Comparison of ENCODE assay signal across 7 mouse cellular contexts in the genomic region with DNA sequence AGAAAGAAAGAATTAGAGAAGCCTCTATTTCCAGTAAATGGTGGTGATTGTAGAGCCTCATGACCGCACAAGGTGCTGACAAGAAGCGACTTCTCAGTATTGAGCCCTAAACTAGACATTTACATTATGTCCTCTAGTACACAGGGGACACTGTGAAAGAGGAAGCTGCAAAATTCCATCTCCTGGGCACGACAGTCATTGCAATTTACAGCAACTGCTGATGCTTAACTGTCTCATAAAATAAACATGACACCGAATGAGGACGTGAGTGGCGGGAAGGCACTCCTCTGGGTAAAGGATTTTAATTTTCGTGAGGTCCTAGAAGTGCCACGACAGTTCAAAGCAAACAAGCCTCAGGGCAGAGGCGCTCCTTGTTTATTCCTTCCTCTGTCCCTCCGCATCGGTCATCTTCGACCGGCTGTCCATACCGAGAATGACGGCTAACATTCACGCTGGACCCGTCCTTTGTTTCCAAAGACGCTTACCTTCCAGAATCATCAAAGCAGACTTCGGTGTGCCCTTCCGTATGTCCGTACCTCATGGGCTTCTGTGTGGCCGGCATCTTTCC. TPM values are rescaled to one million over a fixed set of nuclear protein-coding genes. Genes with fewer than 3 reads are reported as not detected.
DNase-seq lines count a peak whose midpoint lies in the region; ATAC-seq and TF ChIP-seq lines count a peak whose summit lies in the region.

No protein-coding gene starts in this region.

- TF ChIP-seq CTCF in thymus, adult 2 months (IDR thresholded peaks at IDR 0.05; ENCODE audit: borderline replicate concordance, control insufficient read depth, extremely low read depth, insufficient read depth, low read length, poor library complexity) = no peak
- no peak for TF ChIP-seq CTCF in cortical plate, adult 2 months (IDR thresholded peaks at IDR 0.05; ENCODE audit: extremely low read depth, insufficient read depth, low read length)

- H3K4me2 ChIP-seq in hindbrain, embryonic 12.5 days (replicated peaks) = peak overlapping the region; percentile 65

- no peak for DNase-seq in thymus, adult 2 months
- no peak for DNase-seq in thymus, adult 18-20 months
- peak; percentile 10 for DNase-seq in lung, postnatal 36 days
- peak; percentile 33 for DNase-seq in thymus, postnatal 25 days
- no peak for DNase-seq in ovary, postnatal 36 days (ENCODE audit: low spot score)

- WGBS in thymus, adult 2 months = under 1% methylated on average over 22 of the region's 22 CpGs
- WGBS in hindbrain, embryonic 12.5 days = 3% methylated on average over 22 of the region's 22 CpGs

- H3K27me3 ChIP-seq in thymus, adult 2 months (ENCODE audit: control insufficient read depth, insufficient read depth, low read length) = no peaks in the 10 kb centered on the region
- no peaks in the 10 kb centered on the region for H3K27me3 ChIP-seq in hindbrain, embryonic 12.5 days

- no peaks in the 10 kb centered on the region for H3K9me3 ChIP-seq in hindbrain, embryonic 12.5 days (replicated peaks)

- ATAC-seq in hindbrain, embryonic 12.5 days (ENCODE audit: low FRiP score) = peak; percentile 7

- TF ChIP-seq POLR2A in thymus, adult 2 months (IDR thresholded peaks at IDR 0.05; ENCODE audit: control insufficient read depth, extremely low read depth, insufficient read depth, low read length, poor library complexity) = no peak
- TF ChIP-seq POLR2A in cortical plate, adult 2 months (IDR thresholded peaks at IDR 0.05; ENCODE audit: extremely low read depth, insufficient read depth, low read length) = no peak

- H3K4me3 ChIP-seq in thymus, adult 2 months (ENCODE audit: control insufficient read depth, insufficient read depth, low read length) = peak overlapping the region; percentile 95
- peak overlapping the region; percentile 72 for H3K4me3 ChIP-seq in cortical plate, adult 2 months (ENCODE audit: insufficient read depth, low read length)
- peak overlapping the region; percentile 86 for H3K4me3 ChIP-seq in hindbrain, embryonic 12.5 days

- peak overlapping the region; percentile 90 for H3K9ac ChIP-seq in hindbrain, embryonic 12.5 days

- H3K4me1 ChIP-seq in thymus, adult 2 months (replicated peaks; ENCODE audit: control insufficient read depth, insufficient read depth, low read length) = peaks cover 3% of the 10 kb centered on the region
- H3K4me1 ChIP-seq in cortical plate, adult 2 months (ENCODE audit: control insufficient read depth, insufficient read depth, low read length) = peaks cover 2% of the 10 kb centered on the region; the same call in 1 of the 2 replicates
- H3K4me1 ChIP-seq in hindbrain, embryonic 12.5 days = peaks cover 12% of the 10 kb centered on the region

- peaks cover 8% of the 10 kb centered on the region; the same call in 1 of the 2 replicates for H3K36me3 ChIP-seq in thymus, adult 2 months (ENCODE audit: control insufficient read depth, insufficient read depth, low read length)
- peaks cover 14% of the 10 kb centered on the region; the same call in 1 of the 2 replicates for H3K36me3 ChIP-seq in hindbrain, embryonic 12.5 days

- peak overlapping the region; percentile 36; the same call in 1 of the 2 replicates for H3K27ac ChIP-seq in thymus, adult 2 months (ENCODE audit: control insufficient read depth, insufficient read depth, low read length)
- no peak overlapping the region for H3K27ac ChIP-seq in cortical plate, adult 2 months (ENCODE audit: insufficient read depth, low read length)
- peak overlapping the region; percentile 97 for H3K27ac ChIP-seq in hindbrain, embryonic 12.5 days

RNA-seq across cellular contexts. Expression of gene Wdhd1, which starts 0.5 kb away (rescaled TPM):
- 7.7 and 9.9 TPM in 2 replicates for polyA plus RNA-seq in thymus, adult 2 months (2012; rRNA removed)
- 5.3 and 6.2 TPM in 2 replicates for polyA plus RNA-seq in cortical plate, adult 2 months (2012; rRNA removed)
- polyA plus RNA-seq in hindbrain, embryonic 12.5 days (2016; fragmentation: Nextera tagmentation; extraction: Ambion mirVana) = 33.9 and 34.5 TPM in 2 replicates

RNA-seq across cellular contexts. Expression of gene Socs4, which starts 0.6 kb away (rescaled TPM):
- 6.7 and 7.4 TPM in 2 replicates for polyA plus RNA-seq in thymus, adult 2 months (2012; rRNA removed)
- 4.8 and 5.1 TPM in 2 replicates for polyA plus RNA-seq in cortical plate, adult 2 months (2012; rRNA removed)
- polyA plus RNA-seq in hindbrain, embryonic 12.5 days (2016; fragmentation: Nextera tagmentation; extraction: Ambion mirVana) = 3.7 and 3.9 TPM in 2 replicates

RNA-seq across cellular contexts. Expression of gene Mapk1ip1l, which starts 21.9 kb away (rescaled TPM):
- 104 and 106 TPM in 2 replicates for polyA plus RNA-seq in thymus, adult 2 months (2012; rRNA removed)
- 23.6 and 25.4 TPM in 2 replicates for polyA plus RNA-seq in cortical plate, adult 2 months (2012; rRNA removed)
- polyA plus RNA-seq in hindbrain, embryonic 12.5 days (2016; fragmentation: Nextera tagmentation; extraction: Ambion mirVana) = 79.8 and 85.3 TPM in 2 replicates

Comparison
In these comparisons a context has a peak if more than half of its experiments do, and no peak if none do; other contexts are left out.
1. DNase-seq: peak in lung, postnatal 36 days (single experiment) and thymus, postnatal 25 days (single experiment); none in thymus, adult 2 months (single experiment), thymus, adult 18-20 months (0 of 2) and ovary, postnatal 36 days (single experiment).
2. Peak in every context shown above with its lines, with median percentiles within 50 percentile points of each other: H3K4me3 ChIP-seq.